7 mouse cellular contexts compared by ENCODE assay signal in genomic region chr12:69370936-69371335, GRCm38 (mm10). TPM values are rescaled to one million over a fixed set of nuclear protein-coding genes. Genes with fewer than 3 reads are reported as not detected.
DNase-seq lines count a peak whose midpoint lies in the region; ATAC-seq and TF ChIP-seq lines count a peak whose summit lies in the region.

No protein-coding gene starts in this region.

- no peaks in the 10 kb centered on the region for H3K9me3 ChIP-seq in lung, postnatal 0 days (ENCODE audit: low read length)
- H3K9me3 ChIP-seq in forebrain, embryonic 11.5 days (ENCODE audit: control insufficient read depth, low read length): no peaks in the 10 kb centered on the region
- no peaks in the 10 kb centered on the region for H3K9me3 ChIP-seq in limb, embryonic 13.5 days
- H3K9me3 ChIP-seq in stomach, embryonic 14.5 days (ENCODE audit: control insufficient read depth, low read depth, low read length): no peaks in the 10 kb centered on the region

- no peaks in the 10 kb centered on the region for H3K27me3 ChIP-seq in lung, postnatal 0 days (replicated peaks; ENCODE audit: insufficient read depth, low read length)
- no peaks in the 10 kb centered on the region for H3K27me3 ChIP-seq in forebrain, embryonic 11.5 days (ENCODE audit: control insufficient read depth, insufficient read depth, low read length)
- H3K27me3 ChIP-seq in limb, embryonic 13.5 days: no peaks in the 10 kb centered on the region
- no peaks in the 10 kb centered on the region for H3K27me3 ChIP-seq in stomach, embryonic 14.5 days (ENCODE audit: control insufficient read depth, insufficient read depth, low read length)

- H3K36me3 ChIP-seq in lung, postnatal 0 days (ENCODE audit: insufficient read depth, low read length): no peaks in the 10 kb centered on the region
- H3K36me3 ChIP-seq in forebrain, embryonic 11.5 days (ENCODE audit: control insufficient read depth, insufficient read depth, low read length): peaks cover 2% of the 10 kb centered on the region; the same call in 1 of the 2 replicates
- peaks cover 13% of the 10 kb centered on the region for H3K36me3 ChIP-seq in limb, embryonic 13.5 days
- peaks cover 6% of the 10 kb centered on the region; the same call in 1 of the 2 replicates for H3K36me3 ChIP-seq in stomach, embryonic 14.5 days (ENCODE audit: control insufficient read depth, insufficient read depth, low read length)

- no peaks in the 10 kb centered on the region; the same call in 1 of the 2 replicates for H3K4me1 ChIP-seq in lung, postnatal 0 days (ENCODE audit: insufficient read depth, low read depth, low read length)
- H3K4me1 ChIP-seq in forebrain, embryonic 11.5 days (replicated peaks; ENCODE audit: control insufficient read depth, insufficient read depth, low read length): peaks cover 3% of the 10 kb centered on the region; the same call in 1 of the 2 replicates
- peaks cover 22% of the 10 kb centered on the region for H3K4me1 ChIP-seq in limb, embryonic 13.5 days
- peaks cover 12% of the 10 kb centered on the region; the same call in 1 of the 2 replicates for H3K4me1 ChIP-seq in stomach, embryonic 14.5 days (ENCODE audit: control insufficient read depth, insufficient read depth, low read length)

- 8% methylated on average over 7 of the region's 7 CpGs for WGBS in lung, postnatal 0 days
- WGBS in forebrain, embryonic 11.5 days: 15% methylated on average over 7 of the region's 7 CpGs
- 13% methylated on average over 7 of the region's 7 CpGs for WGBS in limb, embryonic 13.5 days
- 9% methylated on average over 7 of the region's 7 CpGs for WGBS in stomach, embryonic 14.5 days

- ATAC-seq in lung, postnatal 0 days: no peak
- no peak for ATAC-seq in forebrain, embryonic 11.5 days (replicated peaks; ENCODE audit: low FRiP score)
- no peak for ATAC-seq in limb, embryonic 13.5 days (ENCODE audit: low FRiP score, low read depth)
- ATAC-seq in stomach, embryonic 14.5 days (ENCODE audit: insufficient number of reproducible peaks, insufficient read depth, low FRiP score, low read depth): no peak

- no peak for TF ChIP-seq EP300 in lung, postnatal 0 days (IDR thresholded peaks at IDR 0.05)

- peak overlapping the region; percentile 100 for H3K4me3 ChIP-seq in lung, postnatal 0 days (ENCODE audit: low read depth, low read length)
- peak overlapping the region; percentile 99 for H3K4me3 ChIP-seq in forebrain, embryonic 11.5 days (ENCODE audit: low read depth, low read length)
- H3K4me3 ChIP-seq in limb, embryonic 13.5 days: peak overlapping the region; percentile 99
- H3K4me3 ChIP-seq in stomach, embryonic 14.5 days (ENCODE audit: low read depth, low read length): peak overlapping the region; percentile 99

- peak overlapping the region; percentile 99 for H3K27ac ChIP-seq in lung, postnatal 0 days (ENCODE audit: low read length)
- peak overlapping the region; percentile 91; the same call in 1 of the 2 replicates for H3K27ac ChIP-seq in forebrain, embryonic 11.5 days (ENCODE audit: low read depth, low read length)
- peak overlapping the region; percentile 97 for H3K27ac ChIP-seq in limb, embryonic 13.5 days
- peak overlapping the region; percentile 99 for H3K27ac ChIP-seq in stomach, embryonic 14.5 days (ENCODE audit: low read length)

- TF ChIP-seq CTCF in lung, postnatal 0 days (IDR thresholded peaks at IDR 0.05): no peak

- peak overlapping the region; percentile 99 for H3K9ac ChIP-seq in lung, postnatal 0 days (replicated peaks; ENCODE audit: low read depth)
- H3K9ac ChIP-seq in forebrain, embryonic 11.5 days (ENCODE audit: low read length): peak overlapping the region; percentile 96
- H3K9ac ChIP-seq in limb, embryonic 13.5 days: peak overlapping the region; percentile 99
- peak overlapping the region; percentile 99; the same call in 1 of the 2 replicates for H3K9ac ChIP-seq in stomach, embryonic 14.5 days (replicated peaks; ENCODE audit: low read depth, low read length)

- peak overlapping the region; percentile 81 for H3K4me2 ChIP-seq in lung, postnatal 0 days (replicated peaks; ENCODE audit: low read depth, low read length)
- H3K4me2 ChIP-seq in forebrain, embryonic 11.5 days (ENCODE audit: low read depth, low read length, severe bottlenecking): peak overlapping the region; percentile 89
- peak overlapping the region; percentile 97 for H3K4me2 ChIP-seq in limb, embryonic 13.5 days (replicated peaks)
- peak overlapping the region; percentile 48 for H3K4me2 ChIP-seq in stomach, embryonic 14.5 days (replicated peaks; ENCODE audit: low read depth, low read length)

- DNase-seq in lung, postnatal 0 days (ENCODE audit: low spot score): no peak
- DNase-seq in lung, postnatal 25 days (ENCODE audit: low spot score): no peak
- DNase-seq in forebrain, embryonic 11.5 days (ENCODE audit: low spot score): no peak
- DNase-seq in thymus, adult 18-20 months: no peak
- no peak for DNase-seq in adrenal gland, adult 2 months

RNA-seq across cellular contexts. Expression of gene Arf6, which starts 1.0 kb away (rescaled TPM):
- 86.3 and 92.5 TPM in 2 replicates for polyA plus RNA-seq in lung, postnatal 0 days (2015; fragmentation: Nextera tagmentation; extraction: Ambion mirVana)
- 48.7 and 59.7 TPM in 2 replicates for polyA plus RNA-seq in forebrain, embryonic 11.5 days (2014; fragmentation: Nextera tagmentation; extraction: Ambion mirVana)
- 45.6 and 45.9 TPM in 2 replicates for polyA plus RNA-seq in limb, embryonic 13.5 days (2015; fragmentation: Nextera tagmentation; extraction: Ambion mirVana)
- polyA plus RNA-seq in stomach, embryonic 14.5 days (2014; fragmentation: Nextera tagmentation; extraction: Ambion mirVana): 57.1 and 63.8 TPM in 2 replicates
- 100 to 1,000 TPM; 112 to 123 TPM for total RNA-seq in adrenal gland, adult 2 months (2021)
- polyA plus RNA-seq in adrenal gland, adult 2 months (2012; rRNA removed): 123 and 157 TPM in 2 replicates

RNA-seq across cellular contexts. Expression of gene Gm9887, which starts 1.3 kb away (rescaled TPM):
- polyA plus RNA-seq in lung, postnatal 0 days (2015; fragmentation: Nextera tagmentation; extraction: Ambion mirVana): 2.6 and 3.2 TPM in 2 replicates
- polyA plus RNA-seq in forebrain, embryonic 11.5 days (2014; fragmentation: Nextera tagmentation; extraction: Ambion mirVana): 0.80 and 2.3 TPM in 2 replicates
- polyA plus RNA-seq in limb, embryonic 13.5 days (2015; fragmentation: Nextera tagmentation; extraction: Ambion mirVana): 1.0 and 1.4 TPM in 2 replicates
- polyA plus RNA-seq in stomach, embryonic 14.5 days (2014; fragmentation: Nextera tagmentation; extraction: Ambion mirVana): 0.74 and 2.2 TPM in 2 replicates
- total RNA-seq in adrenal gland, adult 2 months (2021): 1 to 10 TPM; 1.2 TPM
- 3.8 and 3.9 TPM in 2 replicates for polyA plus RNA-seq in adrenal gland, adult 2 months (2012; rRNA removed)

RNA-seq across cellular contexts. Expression of gene Nemf, which starts 14.0 kb away (rescaled TPM):
- 65.5 and 68.5 TPM in 2 replicates for polyA plus RNA-seq in lung, postnatal 0 days (2015; fragmentation: Nextera tagmentation; extraction: Ambion mirVana)
- 92.2 and 98.0 TPM in 2 replicates for polyA plus RNA-seq in forebrain, embryonic 11.5 days (2014; fragmentation: Nextera tagmentation; extraction: Ambion mirVana)
- 103 and 108 TPM in 2 replicates for polyA plus RNA-seq in limb, embryonic 13.5 days (2015; fragmentation: Nextera tagmentation; extraction: Ambion mirVana)
- 99.9 and 114 TPM in 2 replicates for polyA plus RNA-seq in stomach, embryonic 14.5 days (2014; fragmentation: Nextera tagmentation; extraction: Ambion mirVana)
- 10 to 100 TPM; 40.8 to 41.5 TPM for total RNA-seq in adrenal gland, adult 2 months (2021)
- 0.61 and 0.86 TPM in 2 replicates for polyA plus RNA-seq in adrenal gland, adult 2 months (2012; rRNA removed)

Comparison
In these comparisons a context has a peak if more than half of its experiments do, and no peak if none do; other contexts are left out.
1. RNA of gene Nemf, which starts 14.0 kb away (polyA plus RNA-seq): 99.9 to 114 TPM in stomach, embryonic 14.5 days, 103 to 108 TPM in limb, embryonic 13.5 days, 92.2 to 98.0 TPM in forebrain, embryonic 11.5 days and 65.5 to 68.5 TPM in lung, postnatal 0 days; 0.61 to 0.86 TPM in adrenal gland, adult 2 months; every median in the first group is over 10 times any median in the second.
2. Peak in every context shown above with its lines, with median percentiles within 50 percentile points of each other: H3K27ac ChIP-seq, H3K4me2 ChIP-seq, H3K4me3 ChIP-seq and H3K9ac ChIP-seq.